Mouse (Mus musculus) embryo, embryonic 10.5 days (tissue): ENCODE results near the gene Crip2.

Experiments
- DNase-seq: peaks from one replicate; pipeline ENCODE4 v3.0.0-alpha.2; 2015; ENCODE audit warnings: low spot score

Gene Crip2

GRCm38 (mm10) chr12:113139908-113140615 is at the start of gene Crip2:
TSS of gene Crip2 (plus strand) at chr12:113140236.
- DNase-seq: peak; percentile 95

DNA sequence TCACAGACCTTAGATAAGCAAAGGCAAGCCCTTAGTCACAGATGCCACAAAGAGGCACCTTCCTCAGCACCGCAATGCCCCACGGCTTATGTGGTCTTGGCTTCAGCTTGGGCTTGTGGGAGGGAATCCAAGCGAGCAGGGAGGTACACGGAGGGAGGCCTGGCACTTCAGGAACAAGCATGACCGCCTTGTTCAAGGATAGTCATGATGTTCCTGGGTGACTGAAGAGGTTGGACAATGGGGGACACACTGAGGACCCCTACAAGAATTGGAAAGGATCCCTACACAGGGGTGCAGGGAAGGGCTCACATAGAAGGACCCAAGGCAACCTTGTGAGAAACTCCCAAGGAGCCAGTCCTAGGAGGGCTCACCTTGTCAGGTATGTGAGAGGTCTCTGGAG is 43.0 kb upstream of the Crip2 start:
- no peak for DNase-seq

DNA sequence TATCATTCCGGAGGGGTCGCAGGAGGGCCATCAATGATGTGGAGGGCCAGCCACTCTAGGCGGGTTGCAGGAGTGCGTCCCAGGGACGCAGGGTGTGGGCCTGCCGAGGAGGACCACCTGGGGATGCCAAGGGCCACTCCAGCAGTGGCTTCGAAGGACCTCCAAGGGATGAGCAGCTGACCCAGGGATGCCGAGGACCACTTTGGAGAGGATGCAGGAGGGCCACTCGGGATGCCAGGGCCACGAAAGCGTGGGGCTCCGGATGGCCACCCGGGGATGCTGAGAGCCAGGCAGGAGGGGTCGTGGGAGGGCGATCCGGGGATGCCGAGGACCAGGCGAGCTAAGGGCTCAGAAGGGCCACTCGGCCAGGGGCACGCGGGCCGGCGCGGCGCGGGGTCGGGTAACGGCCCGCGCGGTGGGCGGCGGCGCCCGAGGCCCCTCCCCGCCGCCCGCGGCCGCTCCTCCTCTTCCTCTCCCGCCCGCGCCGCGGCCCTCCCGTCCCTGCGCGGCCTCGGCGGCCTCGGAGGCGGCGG is 42.2 kb upstream of the Crip2 start, which contains the start of gene Mta1:
Gene Mta1, plus strand, starts transcription at position 530 of the 533 bp plus-strand sequence.
- DNase-seq: peak; percentile 81

- DNase-seq: peak; percentile 20
These were observed 41.4 kb upstream of the Crip2 start for GRCm38 (mm10) chr12:113098530-113099151.

GRCm38 (mm10) chr12:113099470-113100237 is 40.4 kb upstream of the Crip2 start:
- no peak for DNase-seq

DNA sequence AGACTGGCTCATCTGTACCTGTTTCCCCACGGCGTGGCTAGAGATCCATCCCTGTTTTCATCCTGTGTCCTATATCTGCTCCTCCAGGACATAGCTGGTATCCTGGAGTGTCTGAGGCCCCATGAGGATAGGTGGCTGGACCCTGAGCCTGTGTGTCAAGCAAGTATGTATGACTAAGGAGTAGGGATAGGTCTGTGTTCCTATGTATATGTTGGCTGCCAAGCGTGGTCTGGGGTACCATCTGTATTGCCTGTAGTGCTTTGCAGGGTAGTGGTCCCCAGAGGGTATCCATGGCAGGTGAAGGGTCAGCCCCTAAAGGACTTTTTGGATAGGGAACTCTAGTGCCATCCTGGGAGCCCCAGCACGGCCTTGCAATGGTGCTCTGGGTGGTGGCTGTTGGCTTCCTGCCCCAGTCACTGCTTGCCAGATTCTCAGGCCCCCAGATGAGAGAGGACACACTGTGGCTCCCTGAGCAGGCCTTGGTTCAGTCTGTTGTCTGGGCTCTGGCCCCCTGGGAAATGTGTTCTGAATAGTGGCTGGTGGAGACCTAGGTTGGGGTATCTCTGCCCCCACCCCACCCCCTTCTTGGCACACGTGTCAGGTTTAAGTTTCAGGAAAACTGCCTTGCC is 39.5 kb upstream of the Crip2 start:
- DNase-seq: no peak

- no peak for DNase-seq
These were observed 38.6 kb upstream of the Crip2 start for GRCm38 (mm10) chr12:113101251-113101960.

DNA sequence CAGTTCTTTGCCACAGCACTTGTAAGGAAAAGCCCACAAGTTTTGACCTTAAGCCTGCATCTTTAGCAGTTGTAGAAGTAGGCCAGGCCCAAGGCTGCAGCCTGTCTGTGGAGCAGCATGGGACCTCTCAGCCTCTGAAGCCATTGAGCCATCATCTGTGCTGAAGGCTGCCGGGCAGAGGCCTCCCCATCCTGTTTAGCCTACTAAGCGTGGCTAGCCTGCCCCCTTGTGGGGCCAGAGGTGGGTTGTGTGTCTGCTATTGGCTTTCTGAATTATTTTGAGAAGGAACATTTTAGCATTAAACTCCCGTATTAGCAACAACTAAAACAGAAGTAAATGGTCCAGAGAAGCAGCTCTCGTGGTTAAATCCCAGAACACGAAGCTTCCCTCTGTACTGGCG is 37.6 kb upstream of the Crip2 start:
- peak; percentile 61 for DNase-seq

- no peak for DNase-seq
These were observed 36.1 kb upstream of the Crip2 start for GRCm38 (mm10) chr12:113103846-113104451.

DNA sequence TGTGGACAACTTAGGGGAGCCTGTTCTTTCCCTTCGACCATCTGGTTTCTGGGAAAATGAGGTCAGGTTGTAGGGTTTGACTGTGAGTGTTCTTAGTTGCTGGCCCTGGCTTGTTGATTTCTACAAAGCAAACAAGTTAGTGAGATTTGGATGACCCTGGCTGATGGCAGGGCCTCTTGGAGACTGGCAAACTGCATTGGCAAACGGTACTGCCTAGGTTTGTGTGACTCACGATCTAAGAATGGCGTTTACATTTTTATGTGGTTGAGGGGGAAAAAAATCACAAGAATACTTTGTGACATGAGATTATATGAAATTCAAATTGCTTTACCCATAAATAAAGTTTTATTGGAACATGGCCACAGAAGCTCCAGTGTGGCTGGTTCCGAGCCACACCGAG is 33.6 kb upstream of the Crip2 start:
- DNase-seq: no peak

GRCm38 (mm10) chr12:113107431-113108124 is 32.5 kb upstream of the Crip2 start:
- no peak for DNase-seq

DNA sequence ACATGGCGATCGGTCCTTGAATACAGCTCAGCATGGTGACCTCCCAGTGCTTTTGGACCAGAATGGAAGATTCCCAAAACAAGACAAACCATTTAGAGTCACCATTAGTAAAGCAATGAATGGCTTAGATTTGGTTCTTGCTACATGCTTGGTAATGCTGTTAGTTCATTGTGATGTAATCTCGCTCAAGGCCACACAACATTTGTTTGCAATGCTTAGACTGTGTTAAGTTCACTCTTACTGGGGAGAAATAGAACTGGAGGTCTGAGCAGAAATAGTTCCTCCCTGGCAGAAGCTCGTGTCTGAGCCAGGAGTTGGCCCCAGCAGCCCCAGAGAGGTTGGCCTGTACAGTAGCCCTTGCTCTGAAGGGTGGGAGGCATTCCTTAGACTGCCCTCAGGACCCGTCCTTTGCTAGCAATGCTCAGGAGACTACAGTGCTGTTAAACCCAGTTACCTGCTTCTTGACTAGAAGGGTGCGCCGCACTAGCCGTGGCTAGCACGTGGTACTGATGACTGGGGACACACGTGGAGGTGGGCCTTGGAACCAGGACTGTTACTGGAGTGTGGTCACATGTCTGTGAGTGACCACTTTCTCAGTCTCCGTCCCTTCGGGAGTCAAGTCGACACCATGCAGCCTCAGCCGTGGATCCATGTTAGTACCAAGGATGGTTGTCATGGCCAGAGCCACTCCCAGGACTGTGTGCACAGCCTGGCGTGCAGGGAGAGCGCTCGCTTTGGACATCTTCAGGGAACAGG is 31.3 kb upstream of the Crip2 start:
- no peak for DNase-seq

DNA sequence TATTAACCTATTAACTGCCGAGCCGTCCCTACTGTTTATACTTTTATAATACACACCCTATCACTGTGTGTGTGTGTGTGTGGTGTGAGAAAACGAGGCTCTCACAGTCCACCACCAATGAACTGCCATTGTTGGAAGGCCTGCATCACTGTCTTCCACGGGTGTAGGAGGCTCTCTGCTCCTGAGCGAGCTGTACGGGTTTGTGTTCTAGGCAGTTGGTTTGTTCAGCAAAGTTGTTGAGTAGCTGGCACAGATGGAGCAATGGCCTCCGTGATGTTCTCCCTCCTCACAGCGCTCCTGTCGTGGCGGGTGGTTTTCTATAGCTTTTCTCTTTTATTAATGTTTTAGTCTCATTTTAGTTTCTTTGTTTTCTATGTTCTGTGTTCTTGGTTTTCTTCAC is 30.2 kb upstream of the Crip2 start:
- DNase-seq: no peak

DNA sequence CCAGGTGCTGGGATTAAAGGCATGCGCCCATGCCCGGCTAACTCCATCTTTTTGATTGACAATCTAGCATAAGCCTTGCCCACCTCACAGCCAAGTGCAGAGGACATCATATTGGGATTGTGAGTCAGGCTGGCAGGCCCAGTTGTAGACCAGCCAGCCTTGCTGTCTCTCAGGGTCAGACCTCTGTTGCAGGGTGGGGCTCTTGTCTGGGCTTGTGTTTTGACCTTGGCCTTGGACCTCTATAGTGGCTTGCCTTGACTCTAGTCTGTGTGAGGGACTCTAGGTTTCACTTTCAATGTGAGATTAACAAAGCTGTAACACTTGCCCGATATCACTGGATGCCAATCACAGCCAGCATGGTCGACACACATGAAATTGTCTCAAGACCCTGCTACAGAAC is 25.9 kb upstream of the Crip2 start:
- DNase-seq: no peak

GRCm38 (mm10) chr12:113114856-113115538 is 25.0 kb upstream of the Crip2 start:
- no peak for DNase-seq

DNA sequence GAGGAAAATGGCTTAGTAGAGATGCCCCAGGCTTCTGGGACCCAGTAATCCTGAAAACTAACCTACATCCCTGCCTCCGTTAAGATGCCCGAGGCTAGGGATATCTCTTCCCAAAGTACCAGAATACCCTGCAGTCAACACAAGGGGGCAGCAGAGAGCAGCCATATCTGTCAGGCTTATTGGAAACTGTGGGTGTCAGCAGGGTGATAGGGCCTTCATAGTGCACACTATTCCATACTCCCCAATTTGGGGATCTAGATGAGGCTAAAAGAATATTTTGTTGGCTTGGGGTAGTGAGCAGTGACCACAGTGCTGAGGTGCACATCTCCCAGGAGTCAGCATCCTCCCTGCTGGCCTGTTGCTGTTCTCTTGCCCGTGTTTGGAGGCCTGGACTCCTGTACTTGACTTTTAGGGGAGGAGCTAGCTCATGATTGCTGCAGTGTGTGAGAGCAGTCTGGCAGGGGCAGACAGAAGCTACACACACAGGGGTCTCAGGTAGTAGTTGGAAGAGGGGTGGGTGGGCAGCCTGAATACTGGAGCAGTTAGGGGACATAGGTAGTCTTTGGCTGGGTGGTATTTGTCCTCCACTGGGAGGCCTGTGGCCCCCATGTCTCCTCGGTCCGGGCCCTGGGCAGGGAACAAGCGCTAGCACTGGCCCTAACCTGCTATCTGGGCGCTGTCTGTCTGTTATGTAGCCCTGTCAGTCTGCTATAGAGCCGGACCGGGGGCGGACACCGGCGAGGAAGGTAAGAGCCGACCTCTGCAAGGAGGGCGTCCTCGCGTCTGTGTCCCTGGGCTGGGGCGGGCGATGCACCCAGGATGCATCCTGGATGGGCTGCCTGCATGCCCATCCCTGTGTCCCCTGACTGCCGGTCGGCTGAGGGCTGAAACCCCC is 20.3 kb upstream of the Crip2 start:
- DNase-seq: peak; percentile 86

GRCm38 (mm10) chr12:113124726-113125125 is 15.3 kb upstream of the Crip2 start:
- no peak for DNase-seq

- DNase-seq: no peak
These were observed 9.3 kb upstream of the Crip2 start for GRCm38 (mm10) chr12:113130732-113131131.
